Mouse (Mus musculus) cerebellum, adult 2 months (tissue): ENCODE data around the gene Ano2. TPM values are rescaled to one million over a fixed set of nuclear protein-coding genes. Genes with fewer than 3 reads are reported as not detected.

ENCODE experiments used
- DNase-seq, 2 experiments: peaks; one replicate each; pipeline ENCODE4 v3.0.0; 2021
- H3K27ac ChIP-seq: fragments of 200-500 bp; 2 replicates; pipeline ENCODE4 v1.5.1; 2012; ENCODE audit warnings: low read length, control low read depth, inconsistent platforms; ENCODE audit not compliant: insufficient read depth
- H3K27me3 ChIP-seq: fragments of 200-500 bp; 2 replicates; pipeline ENCODE4 v1.6.1; 2012; ENCODE audit warnings: inconsistent platforms, mild to moderate bottlenecking, low read length, moderate library complexity; ENCODE audit not compliant: control insufficient read depth, insufficient read depth
- H3K4me1 ChIP-seq: fragments of 200-500 bp; 2 replicates; pipeline ENCODE4 v1.6.1; 2011; ENCODE audit warnings: low read length; ENCODE audit not compliant: control insufficient read depth, insufficient read depth
- H3K4me3 ChIP-seq: fragments of 200-500 bp; replicated peaks from 2 replicates; pipeline ENCODE3; 2011; ENCODE audit warnings: mild to moderate bottlenecking, low read depth, low read length, control low read depth; ENCODE audit not compliant: insufficient read depth
- CTCF ChIP-seq: fragments of 200-500 bp; IDR thresholded peaks from 2 replicates; pipeline ENCODE4 v1.5.1; 2011; ENCODE audit warnings: low read depth, mild to moderate bottlenecking, control low read depth, low read length, moderate library complexity, borderline replicate concordance; ENCODE audit not compliant: insufficient read depth
- POLR2A ChIP-seq: fragments of 200-500 bp; IDR thresholded peaks from 2 replicates; pipeline ENCODE4 v1.6.1; 2011; ENCODE audit warnings: low read length, control low read depth, borderline replicate concordance; ENCODE audit not compliant: insufficient read depth
- WGBS: fragments of 180-500 bp; shearing (Covaris S2); methylation state at CpG from one replicate; pipeline ENCODE4 v1.1.7; 2018; 5-methylcytosine and 5-hydroxymethylcytosine counted together
- polyA plus RNA-seq: library from polyadenylated mRNA; depleted of rRNA; stranded (reverse); fragments of >200 nt; gene quantifications from 2 replicates; pipeline ENCODE4 v1.2.3, GENCODE M21; 2012

Gene Ano2
- polyA plus RNA-seq, 1 experiment = 0.07 TPM

DNA sequence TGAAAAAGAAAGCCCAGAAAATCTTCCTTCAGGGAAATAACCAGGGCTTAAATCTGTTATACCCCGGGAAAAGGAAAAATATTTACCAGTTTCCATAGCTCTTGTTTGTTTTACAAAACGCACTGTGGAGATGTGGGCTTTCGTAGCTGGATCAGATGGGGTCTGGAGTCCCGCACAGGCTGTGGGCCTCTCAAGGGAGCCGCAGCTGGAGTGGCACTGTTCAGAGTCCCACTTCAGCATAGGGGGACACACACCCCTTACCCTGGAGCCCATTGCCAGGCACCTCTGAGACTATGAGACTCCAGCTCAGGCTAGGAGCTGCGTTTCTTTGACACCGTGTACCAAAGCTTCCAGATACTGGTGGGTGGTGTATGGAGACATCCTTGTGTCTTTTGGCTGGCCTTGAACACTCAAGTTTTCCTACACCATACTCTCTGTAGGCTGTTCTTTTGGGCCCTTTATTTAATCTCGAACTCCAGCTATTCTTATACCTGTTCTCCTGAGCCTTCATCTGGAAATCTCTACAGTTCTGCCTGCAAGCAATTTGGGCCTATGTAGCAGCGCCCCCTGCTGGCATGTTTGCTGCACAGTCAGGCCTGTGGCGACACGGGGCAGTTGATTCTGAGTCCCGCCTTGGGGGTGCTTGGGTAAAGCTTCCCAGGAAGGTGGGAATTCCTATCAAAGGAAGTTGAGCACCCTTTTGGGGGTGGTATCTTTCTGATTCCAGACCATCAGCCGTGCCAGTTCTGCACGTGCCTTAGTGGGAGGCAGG lies 28.9 kb upstream of the Ano2 start:
- WGBS = 61% methylated on average over 14 of the region's 14 CpGs
- peaks cover 7% of the 10 kb centered on the region for H3K4me1 ChIP-seq
- no peak overlapping the region for H3K27ac ChIP-seq
- no peak overlapping the region for H3K4me3 ChIP-seq
- TF ChIP-seq CTCF (peak; percentile 68), POLR2A (no peak)
- no peaks in the 10 kb centered on the region for H3K27me3 ChIP-seq
- peak; percentile 42 to 52 for DNase-seq

GRCm38 (mm10) chr6:125663906-125664305 lies 26.3 kb upstream of the Ano2 start:
- Histone ChIP-seq H3K27me3 (no peaks in the 10 kb centered on the region), H3K27ac (no peak overlapping the region), H3K4me3 (no peak overlapping the region), H3K4me1 (no peaks in the 10 kb centered on the region)
- no peak for DNase-seq
- no peak for TF ChIP-seq CTCF
- no peak for TF ChIP-seq POLR2A
- WGBS = 76% methylated on average over 2 of the region's 2 CpGs

- WGBS = 92% methylated on average over 3 of the region's 3 CpGs
These were observed 18.4 kb upstream of the Ano2 start for GRCm38 (mm10) chr6:125671835-125672234.

GRCm38 (mm10) chr6:125678492-125678891 lies 11.7 kb upstream of the Ano2 start:
- H3K4me3 ChIP-seq = no peak overlapping the region
- no peak for DNase-seq
- H3K4me1 ChIP-seq = no peaks in the 10 kb centered on the region
- no peak for TF ChIP-seq POLR2A
- TF ChIP-seq CTCF = no peak
- WGBS = 77% methylated on average over 1 of the region's 1 CpGs
- no peak overlapping the region for H3K27ac ChIP-seq
- H3K27me3 ChIP-seq = no peaks in the 10 kb centered on the region

More at GRCm38 (mm10) chr6:125671835-125672234, 18.4 kb upstream of the Ano2 start:
- Histone ChIP-seq H3K4me1 (no peaks in the 10 kb centered on the region), H3K4me3 (no peak overlapping the region), H3K27me3 (no peaks in the 10 kb centered on the region), H3K27ac (no peak overlapping the region)
- no peak for DNase-seq
- TF ChIP-seq CTCF (no peak), POLR2A (no peak)

DNA sequence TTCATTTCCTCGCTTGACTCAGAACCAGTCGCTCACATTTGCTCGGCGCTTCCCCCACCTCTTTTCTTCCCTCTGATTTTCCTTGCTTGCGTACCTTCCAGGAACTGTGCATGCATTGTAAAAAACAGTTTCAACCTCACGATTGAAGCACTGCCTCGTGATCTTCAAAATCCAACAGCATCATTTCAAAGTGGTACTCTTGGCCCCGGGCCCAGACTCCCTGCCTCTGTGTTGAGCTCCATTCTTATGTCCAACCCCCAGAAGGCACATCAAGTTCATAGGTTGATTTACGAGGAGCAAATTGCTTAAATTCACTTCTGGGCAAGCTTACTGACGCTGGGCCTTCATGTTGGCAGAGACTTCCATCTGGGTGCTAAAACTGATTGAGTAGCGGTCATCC lies 9.6 kb upstream of the Ano2 start:
- H3K27ac ChIP-seq = no peak overlapping the region
- H3K27me3 ChIP-seq = no peaks in the 10 kb centered on the region
- no peak for DNase-seq
- 70% methylated on average over 11 of the region's 11 CpGs for whole genome bisulfite sequencing
- TF ChIP-seq POLR2A (no peak), CTCF (no peak)
- no peaks in the 10 kb centered on the region for H3K4me1 ChIP-seq
- H3K4me3 ChIP-seq = no peak overlapping the region

- no peaks in the 10 kb centered on the region; the same call in 1 of the 2 replicates for H3K4me1 ChIP-seq
- no peak overlapping the region for H3K27ac ChIP-seq
- TF ChIP-seq POLR2A (no peak), CTCF (no peak)
- H3K27me3 ChIP-seq = no peaks in the 10 kb centered on the region
- no peak overlapping the region for H3K4me3 ChIP-seq
- no peak for DNase-seq
These were observed 4.8 kb upstream of the Ano2 start for GRCm38 (mm10) chr6:125685420-125685819.

DNA sequence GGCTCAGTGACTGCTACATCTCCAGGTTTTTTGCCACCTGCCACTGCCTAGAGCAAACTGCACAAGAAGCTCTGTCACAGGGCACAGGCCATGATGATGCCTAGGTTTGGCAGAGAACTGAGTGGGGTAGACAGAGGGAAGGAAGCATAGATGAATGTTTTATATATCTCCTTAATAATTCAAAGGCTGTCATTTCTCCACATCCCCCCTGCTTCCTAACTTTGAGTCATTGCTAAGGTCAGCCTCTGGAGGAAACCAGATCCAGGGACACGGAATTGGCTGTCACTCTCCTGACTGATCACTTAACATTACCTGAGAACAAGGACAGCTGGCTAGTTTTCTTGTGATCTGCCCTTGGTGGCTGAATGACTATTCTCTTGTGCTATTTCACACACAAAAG lies 2.2 kb upstream of the Ano2 start:
- no peak overlapping the region for H3K27ac ChIP-seq
- WGBS = 95% methylated on average over 1 of the region's 1 CpGs
- no peaks in the 10 kb centered on the region for H3K27me3 ChIP-seq
- H3K4me1 ChIP-seq = no peaks in the 10 kb centered on the region; the same call in 1 of the 2 replicates
- TF ChIP-seq POLR2A (no peak), CTCF (no peak)
- H3K4me3 ChIP-seq = no peak overlapping the region
- no peak for DNase-seq

GRCm38 (mm10) chr6:125701146-125701545 lies 10.9 kb downstream of the Ano2 start:
- H3K27me3 ChIP-seq = no peaks in the 10 kb centered on the region
- TF ChIP-seq POLR2A (no peak), CTCF (no peak)
- no peak for DNase-seq
- H3K4me3 ChIP-seq = no peak overlapping the region
- WGBS = 78% methylated on average over 2 of the region's 2 CpGs
- H3K27ac ChIP-seq = no peak overlapping the region
- no peaks in the 10 kb centered on the region for H3K4me1 ChIP-seq
